Mouse (Mus musculus) left cerebral cortex, adult 6 months (tissue): ENCODE measurements around the gene Zranb3. TPM values are rescaled to one million over a fixed set of nuclear protein-coding genes. Genes with fewer than 3 reads are reported as not detected.

Source experiments
- long read RNA-seq, 2 experiments: library from polyadenylated mRNA; unstranded; transcript quantifications; one replicate each; pipeline ENCODE4 v2.0.0; 2019 to 2020
- polyA plus RNA-seq: library from polyadenylated mRNA; unstranded; fragments of <200 nt; fragmentation: Nextera tagmentation; gene quantifications from 2 replicates; pipeline ENCODE4 v1.2.3, GENCODE M21; 2021

Gene Zranb3
- 1.7 and 2.9 TPM in 2 replicates for polyA plus RNA-seq
- long read RNA-seq, experiment 1, partial matches to known transcripts: 3 of 8 reads
- long read RNA-seq, experiment 1, other reads (novel, unspliced or antisense): 5 of 8 reads
- long read RNA-seq, experiment 2, partial matches to known transcripts: 5 of 7 reads
- long read RNA-seq, experiment 2, other reads (novel, unspliced or antisense): 2 of 7 reads

GRCm38 (mm10) chr1:128102641-128103461 lies at the start of gene Zranb3, which contains the start of gene R3hdm1:
TSS of gene Zranb3 (minus strand) at chr1:128103047.
TSS of gene R3hdm1 (plus strand) at chr1:128103301.

Other genes starting within 250 kb of the Zranb3 start
- gene Map3k19, start 248.0 kb downstream of the Zranb3 start, polyA plus RNA-seq: 1.2 TPM in 2 replicates
- gene Rab3gap1, start 234.3 kb downstream of the Zranb3 start, polyA plus RNA-seq: 37.9 and 43.0 TPM in 2 replicates
- 128 and 135 TPM in 2 replicates for gene R3hdm1, start 254 bp upstream of the Zranb3 start, polyA plus RNA-seq
- gene Ubxn4, start 140.9 kb upstream of the Zranb3 start, polyA plus RNA-seq: 35.9 and 45.2 TPM in 2 replicates
- 0.21 and 0.28 TPM in 2 replicates for gene Lct, start 225.3 kb upstream of the Zranb3 start, polyA plus RNA-seq